Mouse (Mus musculus) heart, adult 2 months (tissue): Measurements from ENCODE around the gene Etv5.

Experiments
- CTCF ChIP-seq: fragments of 200-600 bp; IDR thresholded peaks from 2 replicates; pipeline ENCODE4 v1.8.1; 2022; ENCODE audit warnings: antibody characterized with exemption, mild to moderate bottlenecking, moderate library complexity
- EP300 ChIP-seq: fragments of 200-500 bp; IDR thresholded peaks from 2 replicates; pipeline ENCODE4 v1.6.1; 2011; ENCODE audit warnings: low read depth, low read length, control low read depth; ENCODE audit not compliant: insufficient read depth
- POLR2A ChIP-seq: fragments of 200-500 bp; IDR thresholded peaks from 2 replicates; pipeline ENCODE4 v1.6.1; 2011; ENCODE audit warnings: mild to moderate bottlenecking, low read depth, low read length, control low read depth; ENCODE audit not compliant: insufficient read depth

DNA sequence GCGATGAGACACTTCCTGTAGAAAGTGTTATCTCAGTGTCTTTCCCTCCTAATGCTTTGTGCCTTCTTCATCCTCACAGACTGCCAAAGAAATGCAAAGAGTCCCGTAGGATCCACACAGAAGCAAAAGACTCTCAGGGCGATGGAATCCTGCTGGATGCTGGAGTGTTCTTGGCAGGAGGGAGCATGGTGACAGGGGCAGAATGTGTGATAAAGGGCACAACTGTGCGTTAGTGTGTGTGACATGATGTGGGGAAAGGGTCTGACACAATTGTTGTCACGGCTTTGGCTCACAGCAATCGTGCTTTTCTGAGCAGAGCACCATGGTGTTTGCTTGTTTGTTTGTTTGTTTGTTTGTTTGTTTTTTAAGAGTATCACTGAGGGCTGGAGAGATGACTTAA is 8.6 kb upstream of the Etv5 start:
- TF ChIP-seq CTCF (no peak), POLR2A (no peak), EP300 (no peak)
